Mouse (Mus musculus) ovary, postnatal 14 days (tissue): ENCODE results near the gene Ndufab1.
A peak's percentile ranks its signal among the peaks of the same experiment; 100 is the strongest.

ENCODE experiments used
- DNase-seq: peaks from one replicate; pipeline ENCODE4 v3.0.0; 2022; ENCODE audit warnings: low spot score

The Ndufab1 gene

DNA sequence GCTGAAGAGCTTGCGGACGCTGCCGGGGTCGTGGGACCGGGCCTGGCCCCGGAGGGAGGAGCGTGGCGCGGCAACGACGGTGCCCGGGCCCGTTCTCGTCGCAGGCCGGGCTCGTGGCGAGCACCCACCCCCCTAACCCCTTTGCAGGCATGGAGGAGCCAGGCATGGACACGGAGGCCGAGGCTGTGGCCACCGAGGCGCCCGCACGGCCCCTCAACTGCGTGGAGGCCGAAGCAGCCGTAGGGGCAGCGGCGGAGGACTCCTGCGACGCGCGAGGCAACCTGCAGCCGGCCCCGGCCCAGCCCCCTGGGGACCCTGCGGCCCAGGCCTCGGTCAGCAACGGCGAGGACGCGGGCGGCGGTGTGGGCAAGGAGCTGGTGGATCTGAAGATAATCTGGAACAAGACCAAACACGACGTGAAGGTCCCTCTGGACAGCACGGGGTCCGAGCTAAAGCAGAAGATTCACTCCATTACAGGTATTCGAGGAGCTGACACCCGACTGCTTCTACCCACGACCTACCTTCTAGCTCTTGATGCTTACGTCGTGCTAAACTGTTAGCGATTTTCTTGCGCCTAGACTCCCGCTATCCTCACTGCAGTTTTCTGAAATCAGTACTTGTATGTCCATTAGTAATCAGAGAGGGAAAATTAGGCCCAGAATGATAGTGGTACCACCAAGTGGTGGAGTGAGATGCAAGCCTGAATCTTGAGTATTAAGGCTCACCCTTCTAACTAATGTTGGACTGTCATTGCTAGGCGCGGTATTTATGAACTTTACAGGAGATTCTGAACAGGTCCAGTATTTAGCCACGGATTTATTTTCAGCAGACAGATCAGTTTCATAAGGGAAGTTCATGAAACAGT is 33.9 kb downstream of the Ndufab1 start:
- DNase-seq = peak; percentile 17

DNA sequence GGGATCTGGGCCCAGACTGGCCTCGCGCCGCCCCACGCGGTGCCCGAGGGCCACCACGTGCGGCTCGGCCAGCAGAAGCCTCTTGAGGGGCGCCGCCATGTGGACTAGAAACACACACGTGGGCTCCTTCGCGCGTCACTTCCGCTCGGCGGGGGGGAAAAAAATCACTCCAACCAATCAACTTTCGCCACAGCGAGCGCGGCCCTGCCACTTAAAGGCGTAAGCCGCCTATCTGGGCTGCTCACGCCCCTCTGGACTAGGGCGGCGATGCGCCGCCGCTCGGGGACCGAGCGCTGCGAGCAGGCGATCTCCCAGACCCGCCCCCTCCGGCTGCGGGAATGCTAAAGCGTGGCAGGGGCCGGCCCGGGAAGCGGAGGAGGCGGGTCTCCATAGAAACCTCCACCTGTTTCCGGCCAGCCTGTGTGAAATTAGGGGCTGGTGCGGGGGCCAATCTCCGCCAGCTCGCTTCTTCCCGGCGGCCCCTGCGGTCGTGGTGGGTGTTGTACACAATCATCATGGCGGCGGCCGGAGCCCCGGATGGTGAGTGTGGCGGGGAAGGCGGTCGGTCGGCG is 34.7 kb downstream of the Ndufab1 start, which contains the start of the genes Ubfd1 and Ears2:
TSS of gene Ubfd1 (plus strand) at position 231 of the 572 bp plus-strand sequence.
TSS of gene Ears2 (minus strand) at position 319 of the 572 bp plus-strand sequence.
- DNase-seq = peak; percentile 91

DNA sequence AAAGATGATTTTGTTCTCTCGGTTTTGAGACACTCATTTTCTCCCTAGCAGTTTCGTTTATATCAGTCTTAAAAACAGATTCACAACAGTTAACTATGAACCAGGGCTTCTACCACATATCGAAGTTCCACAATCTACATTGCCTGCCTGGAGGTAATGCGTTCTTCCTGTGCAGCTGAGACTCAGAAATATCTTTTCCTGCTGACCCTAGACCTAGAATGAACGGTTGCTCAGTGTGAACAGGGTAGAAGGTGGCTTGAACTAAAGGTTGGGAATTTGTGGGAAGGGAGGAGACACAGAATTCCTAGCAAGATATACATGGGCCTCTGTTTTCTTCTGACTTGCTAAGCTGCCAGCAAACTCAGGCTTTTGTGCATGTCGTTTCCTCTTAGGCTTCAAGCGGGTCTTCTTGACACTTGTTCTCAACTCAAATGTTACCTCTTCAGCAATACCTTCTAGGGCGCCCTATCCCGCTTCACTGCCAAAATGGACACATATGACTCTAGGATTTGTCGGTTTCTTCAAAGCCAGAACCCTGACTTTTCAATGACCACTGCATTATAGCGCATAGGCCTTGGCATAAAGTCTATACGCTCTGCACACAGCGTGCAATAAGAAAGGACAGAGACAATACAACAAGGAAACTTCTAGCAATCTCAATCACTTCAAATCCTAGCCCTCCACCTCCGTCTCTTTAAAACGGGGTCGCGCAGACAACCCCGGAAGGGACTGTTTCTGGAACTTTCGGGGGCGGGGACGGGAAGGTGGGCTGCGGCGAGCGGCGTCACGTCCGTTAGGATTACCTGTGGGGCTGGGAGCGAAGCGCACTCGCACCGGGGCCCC is 35.4 kb downstream of the Ndufab1 start:
- peak; percentile 15 for DNase-seq

DNA sequence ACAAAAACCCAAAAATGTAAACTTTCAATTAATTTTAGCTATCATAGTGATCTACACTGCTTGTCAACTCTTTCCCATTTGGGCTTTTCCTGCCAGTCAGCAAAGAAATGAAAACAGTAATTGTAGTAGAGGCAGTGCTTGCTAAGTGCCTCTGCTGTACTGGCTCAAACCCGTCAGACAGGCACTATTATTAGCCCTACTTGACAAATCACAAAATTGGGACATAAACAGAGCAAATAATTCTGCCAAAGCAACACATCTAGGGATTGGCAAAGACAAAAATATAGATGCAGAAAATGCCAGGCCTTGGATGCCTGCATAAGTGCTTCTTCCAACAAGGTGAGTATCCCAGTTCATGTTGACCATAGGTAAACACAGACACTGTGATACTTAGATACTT is 36.0 kb downstream of the Ndufab1 start:
- no peak for DNase-seq

DNA sequence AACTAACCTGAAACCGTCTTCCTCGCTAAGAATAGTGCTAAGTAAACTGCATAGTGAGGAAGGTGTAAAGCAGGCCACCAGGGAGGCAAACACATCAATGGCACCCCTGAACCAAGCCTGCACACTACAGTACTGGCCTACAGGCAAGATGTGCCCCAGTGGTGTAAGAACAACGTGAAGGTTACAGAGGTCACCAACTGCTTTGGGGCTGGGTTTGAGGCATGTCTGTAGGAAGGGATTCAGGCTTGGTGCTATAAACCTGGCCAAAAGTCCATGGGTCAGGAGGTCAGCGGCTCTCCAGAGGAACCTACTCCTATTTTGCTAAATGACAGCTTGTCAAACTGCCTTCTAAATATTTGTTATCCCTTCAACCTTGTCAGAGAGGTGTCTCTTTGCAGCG is 45.1 kb downstream of the Ndufab1 start:
- no peak for DNase-seq

DNA sequence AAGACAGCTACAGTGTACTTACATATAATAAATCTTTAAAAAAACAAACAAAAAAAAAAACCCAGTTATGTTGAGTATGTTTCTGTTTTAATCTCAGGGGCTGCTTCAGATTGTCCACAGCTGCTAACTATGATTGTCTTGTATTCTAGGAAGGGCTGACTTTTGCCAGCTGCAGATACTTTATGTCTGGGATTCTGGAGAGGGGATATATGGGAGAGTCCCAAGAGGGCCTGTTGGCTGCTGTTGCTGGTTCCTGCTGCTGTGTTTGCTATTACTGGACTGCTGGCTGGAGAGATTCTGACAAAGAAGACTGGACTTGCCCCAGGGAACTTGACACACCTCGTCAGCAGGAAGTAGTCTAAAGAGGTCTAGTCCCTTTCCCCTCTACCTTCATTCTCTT is 50.9 kb downstream of the Ndufab1 start:
- no peak for DNase-seq

DNA sequence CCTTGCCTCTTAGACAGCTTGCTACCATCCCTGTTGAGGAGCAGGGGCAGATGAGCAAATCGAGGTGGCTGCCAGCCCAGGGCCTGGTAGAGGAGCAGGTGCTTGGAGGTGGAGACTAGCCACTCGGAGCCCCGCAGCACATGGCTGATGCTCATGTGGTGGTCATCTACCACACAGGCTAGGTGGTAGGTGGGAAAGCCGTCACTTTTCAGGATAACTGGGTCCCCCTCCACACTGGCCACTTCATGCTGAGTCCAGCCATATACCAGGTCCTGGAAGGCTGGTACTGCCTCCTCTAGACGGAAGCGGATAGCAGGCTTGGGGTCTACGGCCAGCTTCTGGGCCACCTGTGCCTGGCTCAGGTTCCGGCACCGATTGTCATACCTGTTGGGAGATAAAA is 53.5 kb downstream of the Ndufab1 start:
- DNase-seq = no peak

DNA sequence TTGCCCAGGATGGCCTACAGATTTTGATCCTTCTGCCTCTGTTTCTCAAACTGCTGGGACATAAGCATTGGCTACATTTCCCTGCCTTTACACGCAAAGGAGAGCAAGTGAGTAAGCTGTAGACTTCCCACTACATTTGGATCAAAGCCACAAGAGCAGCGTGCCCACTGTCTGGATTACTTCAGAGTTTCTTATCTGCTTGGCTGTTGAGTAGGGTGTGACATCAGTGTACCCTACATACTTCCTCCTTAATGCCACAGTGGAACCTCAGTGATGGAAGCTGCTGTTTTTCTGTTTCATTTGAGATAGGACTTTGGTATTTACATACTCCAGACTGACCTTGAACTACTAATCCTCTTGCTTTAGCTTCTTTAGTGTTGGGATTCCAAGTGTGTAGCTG is 54.9 kb downstream of the Ndufab1 start:
- no peak for DNase-seq

DNA sequence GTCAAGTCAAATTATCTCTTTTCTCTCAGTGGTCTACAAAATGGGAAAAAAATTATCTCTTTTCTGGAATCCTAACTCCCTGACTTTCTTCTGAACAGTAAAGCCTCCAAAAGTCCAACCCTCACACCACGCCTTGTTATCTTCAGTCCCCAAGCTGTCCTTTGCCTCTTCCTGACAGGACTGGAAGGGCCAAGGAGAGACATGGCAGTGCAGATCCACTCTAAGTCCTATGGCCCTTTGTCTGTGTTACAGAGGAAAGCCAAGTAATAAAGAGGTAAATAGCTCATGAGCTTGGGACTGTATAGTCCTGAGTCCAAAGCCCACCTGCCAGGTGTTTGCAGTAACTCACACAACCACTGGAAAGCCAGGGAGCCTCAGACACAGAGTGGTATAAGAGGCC is 56.0 kb downstream of the Ndufab1 start:
- no peak for DNase-seq

DNA sequence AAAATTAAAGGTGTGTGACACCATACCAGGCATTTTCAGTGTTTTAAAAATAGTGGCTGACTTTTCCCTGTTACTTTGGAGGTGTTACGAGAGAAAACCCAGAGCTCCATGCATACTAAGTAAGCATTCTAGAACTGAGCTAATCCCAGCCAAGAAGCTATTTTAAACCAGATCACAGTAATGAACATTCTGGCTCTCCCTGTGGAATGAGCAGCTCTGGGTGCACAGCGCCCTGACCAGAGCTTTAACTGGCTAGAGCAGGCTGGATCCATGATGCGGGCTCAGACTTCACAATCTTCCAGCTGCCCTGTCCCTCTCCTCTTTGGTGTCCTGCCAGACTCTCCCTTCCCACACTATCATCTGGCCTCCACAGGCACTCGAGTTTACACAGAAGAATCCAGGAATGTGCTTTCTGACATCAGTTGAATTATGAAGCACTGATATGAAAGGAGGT is 56.5 kb downstream of the Ndufab1 start:
- peak; percentile 34 for DNase-seq

DNA sequence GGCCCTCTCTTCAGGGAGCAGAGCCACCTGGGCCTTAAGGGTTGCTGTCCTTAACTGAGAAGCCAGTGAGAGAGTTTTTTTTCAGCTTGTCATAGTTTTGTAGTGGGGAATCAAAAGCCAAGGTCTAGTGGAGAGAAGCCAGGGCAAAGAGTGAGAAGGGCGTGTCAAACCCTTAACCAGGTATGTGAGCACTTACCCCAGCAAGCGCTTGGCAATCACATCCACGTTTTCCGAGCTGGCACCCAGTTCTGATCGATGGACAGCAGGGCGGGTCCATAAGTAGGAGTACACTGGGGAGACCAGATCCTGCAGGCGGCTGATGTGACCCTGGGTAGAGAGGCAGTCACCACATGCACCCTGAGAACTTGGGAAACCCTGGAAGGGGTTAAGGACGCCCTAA is 57.6 kb downstream of the Ndufab1 start:
- no peak for DNase-seq
